Mouse (Mus musculus): Measurements from ENCODE around the gene Acbd7. TPM values are rescaled to one million over a fixed set of nuclear protein-coding genes. Genes with fewer than 3 reads are reported as not detected.

The Acbd7 gene
- total and polyA plus RNA-seq, 2 experiments: not detected

- Histone ChIP-seq H3K79me2 (ENCODE audit: control insufficient read depth, insufficient read depth, low read length) (peaks cover 4% of the 10 kb centered on the region; the same call in 1 of the 2 replicates), H3K27me3 (ENCODE audit: control insufficient read depth, insufficient read depth, low read length) (no peaks in the 10 kb centered on the region), H3K36me3 (ENCODE audit: control insufficient read depth, insufficient read depth, low read length) (peaks cover 6% of the 10 kb centered on the region), H3K27ac (replicated peaks; ENCODE audit: insufficient read depth, low read depth, low read length) (no peak overlapping the region), H3K4me1 (ENCODE audit: control insufficient read depth, insufficient read depth, low read length) (no peaks in the 10 kb centered on the region), H3K9ac (ENCODE audit: low read depth, low read length) (no peak overlapping the region), H3K4me3 (ENCODE audit: insufficient read depth, low read depth, low read length) (no peak overlapping the region)
- no peak for DNase-seq (ENCODE audit: extremely low read depth, low read depth, low spot score)
- TF ChIP-seq CTCF (IDR thresholded peaks at IDR 0.05; ENCODE audit: low read depth, low read length): no peak
- no peak for TF ChIP-seq POLR2A (IDR thresholded peaks at IDR 0.05; ENCODE audit: extremely low read depth, insufficient read depth, low read length)
- 68% methylated on average over 3 of the region's 3 CpGs for WGBS
Measured at GRCm38 (mm10) chr2:3305426-3306025, 30.4 kb upstream of the Acbd7 start.

- Histone ChIP-seq H3K27ac (replicated peaks; ENCODE audit: insufficient read depth, low read depth, low read length) (no peak overlapping the region), H3K9ac (ENCODE audit: low read depth, low read length) (no peak overlapping the region), H3K36me3 (ENCODE audit: control insufficient read depth, insufficient read depth, low read length) (peaks cover 44% of the 10 kb centered on the region), H3K27me3 (ENCODE audit: control insufficient read depth, insufficient read depth, low read length) (no peaks in the 10 kb centered on the region), H3K4me1 (ENCODE audit: control insufficient read depth, insufficient read depth, low read length) (no peaks in the 10 kb centered on the region), H3K79me2 (ENCODE audit: control insufficient read depth, insufficient read depth, low read length) (no peaks in the 10 kb centered on the region; the same call in 1 of the 2 replicates), H3K4me3 (ENCODE audit: insufficient read depth, low read depth, low read length) (no peak overlapping the region)
- WGBS: 42% methylated on average over 2 of the region's 2 CpGs
- TF ChIP-seq CTCF (IDR thresholded peaks at IDR 0.05; ENCODE audit: low read depth, low read length) (no peak), POLR2A (IDR thresholded peaks at IDR 0.05; ENCODE audit: extremely low read depth, insufficient read depth, low read length) (no peak)
- no peak for DNase-seq (ENCODE audit: extremely low read depth, low read depth, low spot score)
Measured at GRCm38 (mm10) chr2:3323132-3323531, 12.8 kb upstream of the Acbd7 start.

- Histone ChIP-seq H3K9ac (ENCODE audit: low read depth, low read length) (no peak overlapping the region), H3K36me3 (ENCODE audit: control insufficient read depth, insufficient read depth, low read length) (peaks cover 52% of the 10 kb centered on the region), H3K27ac (replicated peaks; ENCODE audit: insufficient read depth, low read depth, low read length) (no peak overlapping the region), H3K4me3 (ENCODE audit: insufficient read depth, low read depth, low read length) (no peak overlapping the region), H3K79me2 (ENCODE audit: control insufficient read depth, insufficient read depth, low read length) (no peaks in the 10 kb centered on the region; the same call in 1 of the 2 replicates), H3K27me3 (ENCODE audit: control insufficient read depth, insufficient read depth, low read length) (no peaks in the 10 kb centered on the region), H3K4me1 (ENCODE audit: control insufficient read depth, insufficient read depth, low read length) (no peaks in the 10 kb centered on the region)
- no peak for TF ChIP-seq POLR2A (IDR thresholded peaks at IDR 0.05; ENCODE audit: extremely low read depth, insufficient read depth, low read length)
- TF ChIP-seq CTCF (IDR thresholded peaks at IDR 0.05; ENCODE audit: low read depth, low read length): no peak
- DNase-seq (ENCODE audit: extremely low read depth, low read depth, low spot score): no peak
- WGBS: 96% methylated on average over 7 of the region's 7 CpGs
Measured at GRCm38 (mm10) chr2:3324381-3325130, 11.4 kb upstream of the Acbd7 start.

GRCm38 (mm10) chr2:3326547-3326946, 9.4 kb upstream of the Acbd7 start:
- no peaks in the 10 kb centered on the region; the same call in 1 of the 2 replicates for H3K79me2 ChIP-seq (ENCODE audit: control insufficient read depth, insufficient read depth, low read length)
- no peak for DNase-seq (ENCODE audit: extremely low read depth, low read depth, low spot score)
- H3K9ac ChIP-seq (ENCODE audit: low read depth, low read length): no peak overlapping the region
- TF ChIP-seq CTCF (IDR thresholded peaks at IDR 0.05; ENCODE audit: low read depth, low read length) (no peak), POLR2A (IDR thresholded peaks at IDR 0.05; ENCODE audit: extremely low read depth, insufficient read depth, low read length) (no peak)
- H3K36me3 ChIP-seq (ENCODE audit: control insufficient read depth, insufficient read depth, low read length): peaks cover 43% of the 10 kb centered on the region
- no peak overlapping the region for H3K4me3 ChIP-seq (ENCODE audit: insufficient read depth, low read depth, low read length)
- 85% methylated on average over 1 of the region's 1 CpGs for WGBS
- H3K4me1 ChIP-seq (ENCODE audit: control insufficient read depth, insufficient read depth, low read length): peaks cover 5% of the 10 kb centered on the region
- no peaks in the 10 kb centered on the region for H3K27me3 ChIP-seq (ENCODE audit: control insufficient read depth, insufficient read depth, low read length)
- H3K27ac ChIP-seq (replicated peaks; ENCODE audit: insufficient read depth, low read depth, low read length): no peak overlapping the region

GRCm38 (mm10) chr2:3327351-3327750, 8.6 kb upstream of the Acbd7 start:
- DNase-seq (ENCODE audit: extremely low read depth, low read depth, low spot score): peak; percentile 48
- H3K36me3 ChIP-seq (ENCODE audit: control insufficient read depth, insufficient read depth, low read length): peaks cover 40% of the 10 kb centered on the region
- TF ChIP-seq CTCF (IDR thresholded peaks at IDR 0.05; ENCODE audit: low read depth, low read length): peak; percentile 79
- no peak for TF ChIP-seq POLR2A (IDR thresholded peaks at IDR 0.05; ENCODE audit: extremely low read depth, insufficient read depth, low read length)

More at GRCm38 (mm10) chr2:3327351-3327750, 8.6 kb upstream of the Acbd7 start:
- Histone ChIP-seq H3K79me2 (ENCODE audit: control insufficient read depth, insufficient read depth, low read length) (no peaks in the 10 kb centered on the region), H3K9ac (ENCODE audit: low read depth, low read length) (no peak overlapping the region), H3K27me3 (ENCODE audit: control insufficient read depth, insufficient read depth, low read length) (no peaks in the 10 kb centered on the region), H3K4me3 (ENCODE audit: insufficient read depth, low read depth, low read length) (no peak overlapping the region), H3K4me1 (ENCODE audit: control insufficient read depth, insufficient read depth, low read length) (peaks cover 5% of the 10 kb centered on the region), H3K27ac (replicated peaks; ENCODE audit: insufficient read depth, low read depth, low read length) (no peak overlapping the region)
- 21% methylated on average over 1 of the region's 1 CpGs for WGBS

Data from liver, adult 2 months (tissue).